Mouse (Mus musculus) midbrain, embryonic 10.5 days (tissue): ENCODE measurements at regions not wholly inside any gene's neighbourhood (a gene's known extent, or its start where the extent isn't known, plus 50 kb on each side); places are given as distances from the start of the nearest gene placed in this dataset.

Experiments used
- DNase-seq: peaks from one replicate; pipeline ENCODE4 v3.0.0-alpha.2; 2017; ENCODE audit warnings: low spot score
- H3K27ac ChIP-seq: fragments of 300-500 bp; sonication (generic); replicated peaks from 2 replicates; pipeline ENCODE4 v1.5.1; 2016; ENCODE audit warnings: mild to moderate bottlenecking
- H3K27me3 ChIP-seq: fragments of 300-500 bp; sonication (generic); 2 replicates; pipeline ENCODE4 v1.6.1; 2016; ENCODE audit warnings: low read depth, mild to moderate bottlenecking; ENCODE audit not compliant: poor library complexity, severe bottlenecking
- H3K36me3 ChIP-seq: fragments of 300-500 bp; sonication (generic); 2 replicates; pipeline ENCODE4 v1.6.1; 2016; ENCODE audit warnings: mild to moderate bottlenecking, moderate library complexity
- H3K4me1 ChIP-seq: fragments of 300-500 bp; sonication (generic); 2 replicates; pipeline ENCODE4 v1.6.1; 2016
- H3K4me3 ChIP-seq: fragments of 300-500 bp; sonication (generic); 2 replicates; pipeline ENCODE4 v1.5.1; 2016; ENCODE audit warnings: mild to moderate bottlenecking, moderate library complexity
- H3K9me3 ChIP-seq: fragments of 300-500 bp; sonication (generic); replicated peaks from 2 replicates; pipeline ENCODE4 v1.6.1; 2016; ENCODE audit warnings: mild to moderate bottlenecking
- WGBS: fragments of 180-500 bp; shearing (Covaris S2); methylation state at CpG from one replicate; pipeline ENCODE4 v1.1.7; 2016; 5-methylcytosine and 5-hydroxymethylcytosine counted together

DNA sequence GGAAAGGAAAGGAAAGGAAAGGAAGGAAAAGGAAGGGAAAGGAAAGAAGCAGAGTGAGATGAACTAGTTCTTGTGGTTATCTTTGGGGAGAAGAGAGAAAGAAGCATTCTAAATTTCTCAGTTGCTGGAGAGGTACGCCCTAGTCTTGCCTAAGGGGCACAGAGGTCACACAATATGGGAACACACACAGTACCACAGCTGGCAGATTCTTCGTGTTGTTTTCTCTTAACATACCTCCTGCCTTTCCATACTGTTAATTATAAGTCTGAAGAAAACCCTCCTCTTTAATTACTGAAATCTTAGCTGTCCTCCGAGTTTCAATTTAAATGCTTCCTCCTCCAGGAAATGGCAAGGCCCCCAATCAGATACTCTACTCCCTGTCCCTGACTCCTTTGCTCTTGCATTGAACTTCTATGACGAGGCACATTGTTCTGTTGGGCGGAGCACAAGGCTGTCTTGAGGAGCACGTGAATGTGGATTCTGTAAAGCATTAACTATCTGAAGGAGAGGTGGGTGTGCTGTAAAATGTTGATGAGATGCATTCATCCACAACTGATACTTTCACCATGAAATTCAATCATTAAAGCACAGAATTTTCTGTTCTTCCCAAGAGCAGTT is 234.2 kb upstream of the Gm5148 start:
- Histone ChIP-seq H3K27ac (no peak overlapping the region), H3K4me3 (no peak overlapping the region), H3K4me1 (no peaks in the 10 kb centered on the region), H3K27me3 (no peaks in the 10 kb centered on the region), H3K36me3 (no peaks in the 10 kb centered on the region), H3K9me3 (no peaks in the 10 kb centered on the region)
- WGBS = 77% methylated on average over 6 of the region's 6 CpGs
- no peak for DNase-seq

DNA sequence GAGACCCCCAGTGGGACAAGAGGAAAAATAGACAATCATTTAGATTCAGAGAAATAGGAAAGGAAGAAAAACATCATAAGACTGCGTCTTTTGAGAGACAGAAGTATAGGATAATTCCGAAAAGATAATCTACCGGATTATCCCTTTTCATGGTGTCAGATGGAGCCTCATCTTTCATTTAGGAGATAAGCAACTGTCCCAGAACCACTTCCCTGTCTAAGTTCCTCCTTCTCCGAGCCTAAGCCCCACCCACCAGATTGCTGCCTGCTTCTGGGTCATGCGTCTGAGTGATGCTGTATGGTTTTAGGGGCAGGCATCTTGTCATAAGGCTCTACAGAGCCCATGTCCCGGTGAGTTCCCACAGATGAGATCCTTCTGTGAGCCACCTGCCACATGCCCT is 232.3 kb upstream of the Gm5148 start:
- WGBS = 93% methylated on average over 6 of the region's 6 CpGs
- no peaks in the 10 kb centered on the region for H3K9me3 ChIP-seq
- H3K4me3 ChIP-seq = no peak overlapping the region
- H3K36me3 ChIP-seq = no peaks in the 10 kb centered on the region
- H3K27me3 ChIP-seq = no peaks in the 10 kb centered on the region
- no peak for DNase-seq
- H3K27ac ChIP-seq = no peak overlapping the region
- no peaks in the 10 kb centered on the region for H3K4me1 ChIP-seq

DNA sequence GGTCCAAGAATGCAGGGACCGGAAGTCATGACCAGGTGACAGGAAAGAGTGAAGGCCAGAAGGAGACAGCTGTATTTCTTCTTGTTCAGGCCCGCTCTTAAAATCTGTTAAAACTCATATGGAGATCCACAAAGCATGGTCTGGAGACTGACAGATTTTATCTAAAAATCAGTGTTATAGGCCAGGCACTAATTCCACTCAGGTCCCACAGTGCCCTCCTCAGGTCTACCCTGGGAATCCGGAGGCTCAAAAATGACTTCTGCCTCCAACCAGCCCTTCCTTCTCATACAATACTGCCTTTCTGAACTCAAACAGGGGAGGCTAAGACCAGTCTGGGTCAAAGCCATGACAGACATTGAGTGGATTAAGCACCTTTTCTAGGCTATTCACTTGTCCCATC is 228.6 kb upstream of the Gm5148 start:
- Histone ChIP-seq H3K36me3 (no peaks in the 10 kb centered on the region), H3K4me1 (no peaks in the 10 kb centered on the region), H3K27ac (no peak overlapping the region), H3K4me3 (no peak overlapping the region), H3K9me3 (peaks cover 9% of the 10 kb centered on the region; the same call in 1 of the 2 replicates), H3K27me3 (no peaks in the 10 kb centered on the region)
- WGBS = 69% methylated on average over 3 of the region's 3 CpGs
- no peak for DNase-seq

DNA sequence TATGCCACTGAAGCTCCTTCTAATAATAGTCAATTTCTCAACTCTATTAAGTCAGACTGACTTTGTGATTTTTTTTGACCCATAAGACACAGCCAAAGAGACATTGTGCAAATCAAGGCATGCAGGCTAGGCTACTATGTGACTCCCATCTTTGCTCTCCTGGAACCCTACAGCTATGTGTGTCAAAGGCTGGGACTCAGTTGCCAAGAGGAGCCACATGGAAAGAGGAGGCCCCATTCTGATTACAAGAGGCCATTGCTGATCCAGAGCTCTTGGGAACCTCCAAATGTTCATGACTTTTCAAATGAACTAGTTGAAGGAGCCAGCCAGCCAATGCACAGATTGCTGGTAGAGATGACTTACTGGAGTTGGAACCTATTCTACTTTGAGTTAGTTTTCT is 228.0 kb upstream of the Gm5148 start:
- Histone ChIP-seq H3K27ac (no peak overlapping the region), H3K9me3 (peaks cover 9% of the 10 kb centered on the region; the same call in 1 of the 2 replicates), H3K4me1 (no peaks in the 10 kb centered on the region), H3K27me3 (no peaks in the 10 kb centered on the region), H3K36me3 (no peaks in the 10 kb centered on the region), H3K4me3 (no peak overlapping the region)
- DNase-seq = no peak

DNA sequence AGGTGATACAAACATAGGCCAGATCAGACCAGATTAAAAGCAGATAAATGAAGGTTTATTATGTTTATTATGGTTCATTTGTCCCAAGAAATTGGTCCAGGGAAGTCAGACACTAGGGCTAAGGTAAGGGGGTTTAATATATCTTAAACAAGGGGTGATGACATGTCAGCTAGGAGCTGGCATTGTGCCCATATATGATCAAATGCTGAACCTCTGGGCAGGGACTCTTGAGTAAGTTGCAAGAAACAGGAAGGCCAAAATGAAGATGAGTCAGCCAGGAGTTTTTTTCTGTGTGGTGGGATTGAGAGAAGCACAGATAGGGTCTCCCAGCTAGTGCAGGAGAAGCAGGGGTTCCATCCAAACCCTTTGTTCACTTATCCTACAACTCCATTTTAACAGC is 219.4 kb upstream of the Gm5148 start:
- no peak for DNase-seq
- no peaks in the 10 kb centered on the region for H3K36me3 ChIP-seq
- H3K4me3 ChIP-seq = no peak overlapping the region
- no peak overlapping the region for H3K27ac ChIP-seq
- no peaks in the 10 kb centered on the region for H3K4me1 ChIP-seq
- no peaks in the 10 kb centered on the region for H3K27me3 ChIP-seq
- H3K9me3 ChIP-seq = no peaks in the 10 kb centered on the region

- peaks cover 17% of the 10 kb centered on the region for H3K4me1 ChIP-seq
- no peaks in the 10 kb centered on the region for H3K36me3 ChIP-seq
- H3K27ac ChIP-seq = no peak overlapping the region
- H3K4me3 ChIP-seq = no peak overlapping the region
- no peaks in the 10 kb centered on the region for H3K27me3 ChIP-seq
- 86% methylated on average over 3 of the region's 3 CpGs for WGBS
- H3K9me3 ChIP-seq = no peaks in the 10 kb centered on the region
- no peak for DNase-seq
These were observed 215.7 kb upstream of the Gm5148 start for GRCm38 (mm10) chr3:37940016-37940415.

DNA sequence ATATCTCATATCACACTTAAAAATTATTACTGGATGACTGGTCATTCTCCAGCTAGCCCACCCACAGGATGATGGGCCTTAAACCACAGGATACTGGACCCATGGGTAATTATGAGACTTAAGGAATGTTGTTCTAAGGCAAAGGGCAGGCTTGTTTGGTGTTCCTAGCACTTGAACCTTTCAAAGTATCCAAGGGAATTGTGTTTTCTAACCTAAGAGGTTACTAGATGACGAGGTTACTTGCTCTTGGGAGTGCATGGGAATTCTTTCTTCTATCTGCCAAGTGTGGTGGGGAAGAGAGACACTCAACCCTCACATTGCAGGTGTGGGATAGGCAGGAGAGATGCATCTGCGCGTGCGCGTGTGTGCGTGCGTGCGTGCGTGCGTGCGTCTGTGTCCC is 214.6 kb upstream of the Gm5148 start:
- 94% methylated on average over 11 of the region's 11 CpGs for WGBS
- H3K27me3 ChIP-seq = no peaks in the 10 kb centered on the region

GRCm38 (mm10) chr3:37938284-37938596 is 213.9 kb upstream of the Gm5148 start:
- no peak for DNase-seq
- Histone ChIP-seq H3K4me3 (no peak overlapping the region), H3K36me3 (no peaks in the 10 kb centered on the region), H3K9me3 (no peaks in the 10 kb centered on the region), H3K27ac (no peak overlapping the region), H3K4me1 (peaks cover 17% of the 10 kb centered on the region), H3K27me3 (no peaks in the 10 kb centered on the region)
- WGBS = 73% methylated on average over 3 of the region's 3 CpGs

More for the DNA sequence above, 214.6 kb upstream of the Gm5148 start:
- no peak overlapping the region for H3K27ac ChIP-seq
- no peak for DNase-seq
- no peak overlapping the region for H3K4me3 ChIP-seq
- H3K36me3 ChIP-seq = no peaks in the 10 kb centered on the region
- no peaks in the 10 kb centered on the region for H3K9me3 ChIP-seq
- peaks cover 17% of the 10 kb centered on the region for H3K4me1 ChIP-seq

DNA sequence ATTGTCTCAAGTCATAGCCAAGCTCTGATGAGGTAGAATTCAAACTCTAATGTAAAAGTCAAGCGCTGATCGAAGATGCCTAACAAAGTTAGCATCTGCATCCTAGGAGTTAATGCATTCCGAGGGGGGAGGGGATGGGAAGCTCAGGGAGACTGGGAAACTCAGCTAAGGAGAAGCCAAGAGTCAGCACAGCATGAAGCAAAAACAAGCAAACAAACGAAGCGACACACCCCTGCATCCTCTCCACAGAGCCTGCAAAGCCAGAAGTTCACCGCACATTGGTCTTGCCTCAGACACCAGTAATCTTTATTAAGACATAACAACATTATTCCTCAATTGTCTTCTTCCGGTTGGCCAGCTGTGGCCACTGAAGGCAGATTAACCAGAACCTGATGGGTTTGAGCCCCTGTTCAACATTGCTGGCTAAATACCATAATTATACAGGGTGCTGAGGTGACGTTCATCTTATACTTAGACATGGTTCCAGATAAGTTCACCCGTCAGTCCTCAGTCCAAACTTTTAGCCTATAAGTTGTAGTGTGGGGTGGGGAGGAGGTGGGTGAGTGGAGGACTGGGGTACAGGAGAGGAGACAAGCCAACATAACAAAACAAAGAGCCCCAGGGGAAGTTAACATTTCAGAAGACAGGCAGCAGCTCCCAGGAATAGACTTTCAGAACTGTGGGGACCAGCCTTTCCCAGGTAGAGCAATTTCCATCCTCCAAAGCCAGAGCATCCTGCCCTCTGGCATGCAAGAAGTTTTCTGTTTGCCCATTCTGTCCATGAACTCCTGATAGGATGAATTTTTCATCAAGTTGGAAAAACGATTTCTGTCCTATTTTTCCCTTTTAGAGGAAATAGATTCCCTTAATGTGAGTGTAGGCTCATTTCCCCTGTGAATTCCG is 213.3 kb upstream of the Gm5148 start:
- 45% methylated on average over 11 of the region's 11 CpGs for WGBS
- no peak overlapping the region for H3K27ac ChIP-seq
- no peak for DNase-seq

GRCm38 (mm10) chr3:37936251-37936931 is 212.1 kb upstream of the Gm5148 start:
- Histone ChIP-seq H3K27me3 (no peaks in the 10 kb centered on the region), H3K4me1 (peaks cover 17% of the 10 kb centered on the region), H3K4me3 (no peak overlapping the region), H3K9me3 (no peaks in the 10 kb centered on the region), H3K27ac (no peak overlapping the region), H3K36me3 (no peaks in the 10 kb centered on the region)
- 83% methylated on average over 12 of the region's 12 CpGs for WGBS
- no peak for DNase-seq

More for the DNA sequence above, 213.3 kb upstream of the Gm5148 start:
- Histone ChIP-seq H3K4me1 (peaks cover 17% of the 10 kb centered on the region), H3K4me3 (no peak overlapping the region), H3K27me3 (no peaks in the 10 kb centered on the region), H3K9me3 (no peaks in the 10 kb centered on the region), H3K36me3 (no peaks in the 10 kb centered on the region)

GRCm38 (mm10) chr3:37934905-37935708 is 210.8 kb upstream of the Gm5148 start:
- 63% methylated on average over 10 of the region's 10 CpGs for WGBS
- peak; percentile 17 for DNase-seq
- Histone ChIP-seq H3K27ac (no peak overlapping the region), H3K4me3 (no peak overlapping the region), H3K36me3 (no peaks in the 10 kb centered on the region), H3K9me3 (no peaks in the 10 kb centered on the region), H3K4me1 (peaks cover 17% of the 10 kb centered on the region), H3K27me3 (no peaks in the 10 kb centered on the region)

- WGBS = 89% methylated on average over 2 of the region's 2 CpGs
- peaks cover 17% of the 10 kb centered on the region for H3K4me1 ChIP-seq
- H3K27me3 ChIP-seq = no peaks in the 10 kb centered on the region
- H3K4me3 ChIP-seq = no peak overlapping the region
- no peak overlapping the region for H3K27ac ChIP-seq
- no peaks in the 10 kb centered on the region for H3K9me3 ChIP-seq
- H3K36me3 ChIP-seq = no peaks in the 10 kb centered on the region
- DNase-seq = no peak
These were observed 209.9 kb upstream of the Gm5148 start for GRCm38 (mm10) chr3:37934236-37934635.
